Mouse (Mus musculus) heart, postnatal 0 days (tissue): ENCODE results near the gene Bag1.

Experiments
- CTCF ChIP-seq: IDR thresholded peaks from 2 replicates; pipeline ENCODE4 v1.5.1; 2016; ENCODE audit warnings: antibody characterized with exemption, control low read depth, low read depth
- EP300 ChIP-seq: IDR thresholded peaks from 2 replicates; pipeline ENCODE4 v1.6.1; 2016; ENCODE audit warnings: antibody characterized with exemption, low read depth

GRCm38 (mm10) chr4:40889252-40889651 lies 58.8 kb downstream of the Bag1 start:
- TF ChIP-seq CTCF (no peak), EP300 (no peak)
